Mouse (Mus musculus) stomach, postnatal 0 days (tissue): Measurements from ENCODE around the gene Fam221a.

Experiments used
- CTCF ChIP-seq: IDR thresholded peaks from 2 replicates; pipeline ENCODE4 v1.5.1; 2016; ENCODE audit warnings: antibody characterized with exemption, low read depth, mild to moderate bottlenecking, moderate library complexity
- EP300 ChIP-seq: optimal IDR thresholded peaks from 2 replicates; pipeline ENCODE3; 2016; ENCODE audit warnings: antibody characterized with exemption

- TF ChIP-seq CTCF (no peak), EP300 (no peak)
Measured at GRCm38 (mm10) chr6:49332060-49332370, 35.5 kb upstream of the Fam221a start.
